Mouse (Mus musculus) embryonic facial prominence, embryonic 11.5 days (tissue): ENCODE measurements around the gene Parg. TPM values are rescaled to one million over a fixed set of nuclear protein-coding genes. Genes with fewer than 3 reads are reported as not detected.
"Not testable (repeated sequence)": the region's sequence is repeated elsewhere in the genome, so short reads cannot be mapped to it uniquely, and the experiment has no call there.

ENCODE experiments used
- ATAC-seq: fragments of 200-750 bp; cut with Nextera tagmentation; replicated peaks from 2 replicates; pipeline ENCODE4 v1.8.0; 2017; ENCODE audit warnings: low read depth; ENCODE audit not compliant: insufficient number of reproducible peaks, low FRiP score, low TSS enrichment
- DNase-seq: peaks from one replicate; pipeline ENCODE4 v3.0.0-alpha.2; 2015; ENCODE audit warnings: low spot score
- H3K27ac ChIP-seq: fragments of 300-500 bp; sonication (generic); replicated peaks from 2 replicates; pipeline ENCODE4 v1.5.1; 2014; ENCODE audit warnings: mild to moderate bottlenecking, low read depth, low read length, control low read depth
- H3K27me3 ChIP-seq: fragments of 300-500 bp; sonication (generic); 2 replicates; pipeline ENCODE4 v1.6.1; 2014; ENCODE audit warnings: mild to moderate bottlenecking, low read length, moderate library complexity, mixed read lengths; ENCODE audit not compliant: control insufficient read depth, insufficient read depth
- H3K36me3 ChIP-seq: fragments of 300-500 bp; sonication (generic); replicated peaks from 2 replicates; pipeline ENCODE4 v1.6.1; 2014; ENCODE audit warnings: low read depth, mild to moderate bottlenecking, low read length, moderate library complexity, mixed read lengths; ENCODE audit not compliant: control insufficient read depth, insufficient read depth
- H3K4me1 ChIP-seq: fragments of 300-500 bp; sonication (generic); 2 replicates; pipeline ENCODE4 v1.6.1; 2014; ENCODE audit warnings: low read length, mixed read lengths; ENCODE audit not compliant: control insufficient read depth, insufficient read depth
- H3K4me2 ChIP-seq: fragments of 300-500 bp; sonication (generic); 2 replicates; pipeline ENCODE4 v1.6.1; 2014; ENCODE audit warnings: low read depth, mild to moderate bottlenecking, control low read depth, low read length, moderate library complexity
- H3K4me3 ChIP-seq: fragments of 300-500 bp; sonication (generic); 2 replicates; pipeline ENCODE4 v1.5.1; 2014; ENCODE audit warnings: low read depth, low read length, control low read depth
- H3K9ac ChIP-seq: fragments of 300-500 bp; sonication (generic); replicated peaks from 2 replicates; pipeline ENCODE4 v1.6.1; 2014; ENCODE audit warnings: mild to moderate bottlenecking, control low read depth, low read length
- H3K9me3 ChIP-seq: fragments of 300-500 bp; sonication (generic); replicated peaks from 2 replicates; pipeline ENCODE4 v1.6.1; 2016; ENCODE audit warnings: mild to moderate bottlenecking, low read length, inconsistent platforms, mixed read lengths; ENCODE audit not compliant: control insufficient read depth
- WGBS: fragments of 180-500 bp; shearing (Covaris S2); extraction: QIAGEN DNeasy Blood & Tissue Kit; methylation state at CpG from one replicate; pipeline ENCODE4 v1.1.7; 2014; 5-methylcytosine and 5-hydroxymethylcytosine counted together
- polyA plus RNA-seq: library from polyadenylated mRNA; unstranded; fragments of >200 nt; fragmentation: Nextera tagmentation; extraction: Ambion mirVana; gene quantifications from 2 replicates; pipeline ENCODE4 v1.2.1, GENCODE M21; 2014

The Parg gene
- polyA plus RNA-seq, 1 experiment from 2014 or later = 81.7 TPM

DNA sequence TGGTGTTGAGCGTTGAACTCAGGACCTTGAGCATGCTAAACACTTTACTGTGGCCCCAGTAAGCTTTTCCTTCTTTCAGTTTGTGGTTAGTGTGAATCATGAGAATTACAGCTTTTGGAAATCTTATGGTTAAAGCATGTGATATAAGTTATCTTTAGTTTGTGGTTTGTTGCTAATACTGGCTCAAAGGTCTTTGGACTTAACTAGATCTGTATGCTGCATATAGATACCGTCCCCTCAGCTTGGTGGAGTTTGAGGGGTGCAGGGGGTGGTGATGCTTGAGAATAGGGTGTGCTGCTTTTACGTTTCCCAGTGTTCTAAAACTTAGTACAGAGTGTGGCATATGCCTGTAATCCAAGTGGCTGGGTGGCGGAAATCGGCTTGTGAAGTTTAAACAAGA lies 34.4 kb upstream of the Parg start:
- Histone ChIP-seq H3K36me3 (no peaks in the 10 kb centered on the region), H3K27me3 (no peaks in the 10 kb centered on the region), H3K4me1 (no peaks in the 10 kb centered on the region), H3K9me3 (no peaks in the 10 kb centered on the region), H3K4me3 (no peak overlapping the region), H3K27ac (no peak overlapping the region), H3K9ac (no peak overlapping the region), H3K4me2 (no peak overlapping the region)
- 91% methylated on average over 5 of the region's 5 CpGs for WGBS
- ATAC-seq = no peak
- DNase-seq = no peak

DNA sequence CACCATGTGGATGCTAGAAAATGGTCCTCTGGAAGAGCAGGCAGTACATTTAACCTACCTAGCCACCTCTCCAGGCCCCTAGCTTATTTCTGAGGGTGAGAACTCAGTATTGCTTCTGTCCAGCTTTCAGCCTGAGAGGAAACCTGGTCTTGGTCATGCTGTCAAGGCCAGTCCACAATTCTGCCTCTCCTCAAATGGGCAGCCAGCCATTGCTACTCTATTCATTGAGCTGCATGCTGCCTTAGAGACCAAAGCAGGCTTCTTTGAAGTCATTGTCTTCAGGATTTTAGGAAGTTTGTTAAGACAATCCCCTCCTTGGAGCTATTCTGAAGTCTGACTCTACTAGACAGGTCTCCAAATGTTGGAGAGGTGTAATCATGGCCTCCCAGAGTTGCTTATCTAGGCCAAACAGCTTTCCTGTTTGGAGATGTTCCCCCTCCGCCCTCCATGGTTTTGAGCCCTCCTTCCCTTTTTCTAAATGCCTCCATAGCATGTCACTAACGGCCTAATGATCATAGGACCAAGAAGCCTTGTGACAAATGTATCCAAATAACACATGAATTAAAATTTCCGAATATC lies 33.0 kb upstream of the Parg start:
- no peak for ATAC-seq
- 79% methylated on average over 3 of the region's 3 CpGs for WGBS

DNA sequence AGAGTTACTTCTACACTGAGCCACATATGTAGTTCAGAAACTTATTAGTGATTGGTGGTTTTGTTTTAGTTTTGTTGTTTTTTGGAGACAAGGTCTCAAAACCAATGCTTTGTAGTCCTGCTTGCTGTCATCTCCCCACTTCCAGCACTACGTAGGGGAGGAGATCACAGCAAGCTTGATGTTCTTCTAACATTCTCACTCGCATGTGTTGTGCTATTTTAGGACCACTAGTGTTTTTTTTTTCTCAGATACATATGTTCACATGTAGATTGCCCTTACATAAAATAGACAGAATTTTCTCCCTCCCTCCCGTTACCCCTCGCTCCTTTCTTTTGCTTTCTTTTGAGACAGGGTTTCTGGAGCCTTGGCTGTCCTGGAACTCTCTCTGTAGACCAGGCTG lies 31.6 kb upstream of the Parg start:
- no peak for ATAC-seq
- H3K27me3 ChIP-seq = no peaks in the 10 kb centered on the region
- 90% methylated on average over 4 of the region's 4 CpGs for WGBS
- H3K4me2 ChIP-seq = no peak overlapping the region
- no peaks in the 10 kb centered on the region for H3K9me3 ChIP-seq
- no peaks in the 10 kb centered on the region; the same call in 1 of the 2 replicates for H3K36me3 ChIP-seq
- H3K4me1 ChIP-seq = no peaks in the 10 kb centered on the region
- no peak overlapping the region for H3K27ac ChIP-seq
- no peak overlapping the region for H3K9ac ChIP-seq
- H3K4me3 ChIP-seq = no peak overlapping the region
- DNase-seq = no peak

More for the DNA sequence above, 33.0 kb upstream of the Parg start:
- H3K4me3 ChIP-seq = no peak overlapping the region
- H3K9ac ChIP-seq = no peak overlapping the region
- H3K4me2 ChIP-seq = no peak overlapping the region
- no peak for DNase-seq
- no peak overlapping the region for H3K27ac ChIP-seq
- no peaks in the 10 kb centered on the region for H3K9me3 ChIP-seq
- H3K27me3 ChIP-seq = no peaks in the 10 kb centered on the region
- no peaks in the 10 kb centered on the region for H3K36me3 ChIP-seq
- H3K4me1 ChIP-seq = no peaks in the 10 kb centered on the region

DNA sequence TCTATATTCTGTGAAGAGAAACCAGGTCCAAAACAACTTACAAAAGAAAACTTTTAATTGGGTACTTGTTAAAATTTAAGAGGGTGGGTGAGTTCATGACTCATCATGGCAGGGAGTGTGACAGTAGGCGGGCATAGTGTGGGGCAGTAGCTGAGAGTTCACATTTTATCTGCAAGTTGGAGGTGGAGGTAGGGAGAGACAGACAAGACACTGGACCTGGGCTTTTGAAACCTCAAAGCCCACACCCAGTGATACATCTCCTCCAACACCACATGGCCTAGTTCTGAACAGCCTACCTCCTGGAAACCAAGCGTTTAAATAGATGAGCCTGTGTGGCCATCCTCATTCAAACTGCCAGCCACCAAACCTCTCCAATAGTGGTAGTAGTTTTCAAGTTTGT lies 26.4 kb upstream of the Parg start:
- Histone ChIP-seq H3K9me3 (no peaks in the 10 kb centered on the region), H3K4me1 (no peaks in the 10 kb centered on the region), H3K4me2 (no peak overlapping the region), H3K27me3 (no peaks in the 10 kb centered on the region), H3K4me3 (no peak overlapping the region), H3K27ac (no peak overlapping the region), H3K36me3 (peaks cover 3% of the 10 kb centered on the region), H3K9ac (no peak overlapping the region)
- 87% methylated on average over 2 of the region's 2 CpGs for WGBS
- DNase-seq (no peak), ATAC-seq (no peak)

DNA sequence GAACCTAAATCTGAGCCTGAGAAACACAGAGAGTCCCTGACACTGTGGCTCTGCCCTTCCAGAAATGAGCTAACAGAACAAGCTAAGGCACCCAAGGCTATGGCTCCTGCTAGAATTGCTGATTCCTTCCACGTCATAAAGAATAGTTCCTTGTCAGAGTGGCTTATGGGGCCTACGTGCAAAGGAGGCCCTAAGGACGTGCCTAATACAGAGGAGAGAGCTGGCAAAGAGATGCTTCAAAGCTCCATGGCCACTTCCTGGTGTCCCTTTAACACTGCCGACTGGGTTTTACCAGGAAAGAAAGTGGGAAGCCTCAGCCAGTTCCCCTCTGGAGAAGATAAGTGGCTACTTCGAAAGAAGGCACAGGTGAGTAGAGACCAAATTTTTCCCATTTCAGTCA lies 25.2 kb upstream of the Parg start:
- 93% methylated on average over 4 of the region's 5 CpGs for WGBS
- H3K4me3 ChIP-seq, DNase-seq, H3K9me3 ChIP-seq, H3K4me2 ChIP-seq, H3K4me1 ChIP-seq, H3K27ac ChIP-seq, H3K27me3 ChIP-seq, H3K36me3 ChIP-seq, H3K9ac ChIP-seq, ATAC-seq: not testable (repeated sequence)

DNA sequence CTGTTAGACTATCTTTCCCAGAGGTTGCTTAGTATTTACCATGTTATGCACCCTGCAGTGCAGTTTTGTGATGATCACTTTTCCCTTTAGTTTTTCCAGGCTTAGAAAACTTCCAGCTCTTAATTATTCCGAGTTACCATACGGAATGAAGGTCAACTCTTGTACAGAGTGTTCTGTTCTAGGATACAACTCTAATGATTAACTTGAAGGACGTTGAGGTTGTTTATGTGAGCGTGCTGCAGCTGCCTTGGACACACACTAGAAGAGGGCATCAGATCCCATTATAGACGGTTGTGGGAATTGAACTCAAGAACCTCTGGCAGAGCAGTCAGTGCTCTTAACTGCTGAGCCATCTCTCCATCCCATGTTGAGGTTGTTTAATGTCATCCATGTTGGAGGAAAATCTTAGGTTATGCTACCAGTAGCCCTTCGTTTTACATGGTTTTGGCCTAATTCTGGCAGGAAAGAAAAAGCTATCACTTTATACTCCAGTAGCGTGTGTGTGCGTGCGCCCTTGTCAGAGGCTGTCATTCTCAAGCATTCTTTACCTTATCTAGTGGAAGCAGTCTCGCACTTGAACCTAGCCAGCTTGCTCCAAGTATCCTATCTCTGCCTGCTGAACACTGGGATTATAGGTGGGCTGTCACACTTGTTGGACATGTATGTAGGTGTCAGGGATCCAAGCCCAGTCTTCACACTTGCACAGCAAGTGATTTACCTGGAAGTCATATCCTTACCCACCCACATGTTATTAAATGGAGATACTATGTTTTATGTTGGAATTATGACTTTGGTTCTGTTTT lies 22.2 kb upstream of the Parg start:
- Histone ChIP-seq H3K9ac (no peak overlapping the region), H3K36me3 (peaks cover 3% of the 10 kb centered on the region), H3K4me2 (no peak overlapping the region), H3K4me1 (no peaks in the 10 kb centered on the region), H3K27ac (no peak overlapping the region), H3K9me3 (no peaks in the 10 kb centered on the region), H3K4me3 (no peak overlapping the region), H3K27me3 (no peaks in the 10 kb centered on the region)
- 90% methylated on average over 10 of the region's 10 CpGs for WGBS
- ATAC-seq (no peak), DNase-seq (no peak)

DNA sequence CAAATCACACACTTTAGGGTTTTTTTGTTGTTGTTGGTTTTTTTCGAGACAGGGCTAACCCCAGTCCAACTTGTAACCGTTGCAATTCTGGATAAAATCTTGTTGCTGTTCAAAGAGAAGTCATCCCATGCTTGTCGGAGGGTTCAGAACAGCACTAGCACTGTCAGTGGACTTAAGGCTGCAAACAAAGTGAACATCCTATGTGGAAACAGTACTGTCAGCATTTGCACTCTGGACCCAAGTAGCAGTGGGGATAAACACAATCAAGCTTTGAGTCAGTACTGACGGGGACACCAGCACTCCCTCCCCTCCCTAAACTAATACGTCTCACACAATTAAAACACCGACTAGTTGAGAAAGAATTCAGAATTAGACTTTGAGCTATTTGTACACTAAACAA lies 20.9 kb upstream of the Parg start:
- H3K36me3 ChIP-seq = no peaks in the 10 kb centered on the region; the same call in none of the 2 replicates
- H3K27ac ChIP-seq = no peak overlapping the region
- no peaks in the 10 kb centered on the region for H3K4me1 ChIP-seq
- no peak overlapping the region for H3K4me3 ChIP-seq
- DNase-seq (no peak), ATAC-seq (no peak)
- no peaks in the 10 kb centered on the region for H3K27me3 ChIP-seq
- H3K9me3 ChIP-seq = no peaks in the 10 kb centered on the region
- no peak overlapping the region for H3K9ac ChIP-seq
- H3K4me2 ChIP-seq = no peak overlapping the region
- WGBS = 86% methylated on average over 6 of the region's 6 CpGs

DNA sequence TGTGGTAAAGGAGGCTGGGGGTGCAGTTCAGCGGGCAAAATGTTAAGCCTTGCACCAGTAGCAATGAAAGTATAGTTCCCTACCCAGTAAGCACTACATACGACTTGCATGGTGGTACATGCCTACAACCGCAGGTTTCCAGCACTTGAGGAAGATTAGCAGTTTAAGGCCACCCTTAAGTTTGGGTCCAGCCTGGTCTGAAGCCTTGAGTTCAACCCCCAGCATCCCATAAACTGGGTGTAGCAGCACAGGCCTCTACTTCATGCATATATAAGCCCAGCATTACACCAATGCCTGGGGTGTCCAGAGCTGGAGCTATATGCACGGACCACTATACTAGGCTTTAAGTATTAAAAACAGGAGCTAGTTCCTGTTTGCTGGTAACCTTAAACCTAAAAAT lies 17.9 kb upstream of the Parg start:
- no peak for ATAC-seq
- no peak for DNase-seq
- Histone ChIP-seq H3K9ac (no peak overlapping the region), H3K9me3 (no peaks in the 10 kb centered on the region), H3K4me1 (no peaks in the 10 kb centered on the region), H3K36me3 (no peaks in the 10 kb centered on the region; the same call in none of the 2 replicates), H3K27me3 (no peaks in the 10 kb centered on the region), H3K4me2 (no peak overlapping the region), H3K4me3 (no peak overlapping the region), H3K27ac (no peak overlapping the region)
- WGBS = 93% methylated on average over 4 of the region's 4 CpGs
